ENCODE assay signal across 10 mouse cellular contexts in the genomic region with DNA sequence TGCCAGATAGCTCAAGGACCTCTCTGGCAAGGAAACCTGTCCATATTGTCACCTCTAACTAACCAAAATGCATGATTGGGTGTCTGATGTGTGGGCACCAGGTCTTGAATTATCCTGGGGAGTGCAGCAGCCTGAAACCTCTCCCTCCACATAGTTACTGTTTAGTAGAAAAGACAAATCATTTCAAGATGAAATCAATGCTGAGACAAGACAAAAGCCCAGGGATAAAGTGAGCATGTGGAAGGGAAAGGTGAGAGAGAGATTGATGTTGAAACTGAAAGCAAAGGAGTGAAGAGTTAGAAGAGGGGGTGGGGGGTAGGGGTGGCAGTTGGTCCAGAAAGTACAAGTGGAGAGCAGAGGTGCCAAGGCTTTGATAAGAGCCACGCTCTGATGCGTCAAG. TPM values are rescaled to one million over a fixed set of nuclear protein-coding genes. Genes with fewer than 3 reads are reported as not detected.
DNase-seq lines count a peak whose midpoint lies in the region; ATAC-seq lines count a peak whose summit lies in the region.
"Had no signal": no experiment of that assay in that cellular context is flagged by ENCODE, and none has a peak within 500 bp of the region (broad histone marks: within the 10 kb centered on the region; RNA-seq: fewer than 3 reads in every experiment).

No protein-coding gene starts in this region.

- peaks cover 20% of the 10 kb centered on the region for H3K27me3 ChIP-seq in forebrain, embryonic 10.5 days (ENCODE audit: poor library complexity, severe bottlenecking)
- no peaks in the 10 kb centered on the region for H3K27me3 ChIP-seq in forebrain, embryonic 13.5 days
- no peaks in the 10 kb centered on the region for H3K27me3 ChIP-seq in liver, embryonic 11.5 days (replicated peaks; ENCODE audit: control insufficient read depth, insufficient read depth, low read length)
- no peaks in the 10 kb centered on the region; the same call in 1 of the 2 replicates for H3K27me3 ChIP-seq in limb, embryonic 13.5 days
- H3K27me3 ChIP-seq in neural tube, embryonic 15.5 days (replicated peaks): no peaks in the 10 kb centered on the region

- peaks cover 37% of the 10 kb centered on the region for H3K4me1 ChIP-seq in forebrain, embryonic 10.5 days
- H3K4me1 ChIP-seq in forebrain, embryonic 13.5 days: peaks cover 38% of the 10 kb centered on the region
- H3K4me1 ChIP-seq in liver, embryonic 11.5 days (replicated peaks; ENCODE audit: control insufficient read depth, insufficient read depth, low read length): peaks cover 25% of the 10 kb centered on the region
- H3K4me1 ChIP-seq in limb, embryonic 13.5 days: peaks cover 30% of the 10 kb centered on the region
- H3K4me1 ChIP-seq in neural tube, embryonic 15.5 days: peaks cover 27% of the 10 kb centered on the region

- H3K4me2 ChIP-seq in forebrain, embryonic 13.5 days: no peak overlapping the region
- H3K4me2 ChIP-seq in liver, embryonic 11.5 days: peak overlapping the region; percentile 73
- H3K4me2 ChIP-seq in limb, embryonic 13.5 days (replicated peaks): peak overlapping the region; percentile 70
- peak overlapping the region; percentile 88 for H3K4me2 ChIP-seq in neural tube, embryonic 15.5 days

- H3K27ac ChIP-seq in forebrain, embryonic 10.5 days: no peak overlapping the region
- H3K27ac ChIP-seq in forebrain, embryonic 13.5 days: no peak overlapping the region
- no peak overlapping the region for H3K27ac ChIP-seq in liver, embryonic 11.5 days (ENCODE audit: low read depth, low read length)
- no peak overlapping the region for H3K27ac ChIP-seq in limb, embryonic 13.5 days
- H3K27ac ChIP-seq in neural tube, embryonic 15.5 days (replicated peaks): peak overlapping the region; percentile 89; the same call in 1 of the 2 replicates

- 63% methylated on average over 2 of the region's 2 CpGs for WGBS in forebrain, embryonic 10.5 days
- WGBS in forebrain, embryonic 13.5 days: 92% methylated on average over 2 of the region's 2 CpGs
- WGBS in liver, embryonic 11.5 days: 62% methylated on average over 2 of the region's 2 CpGs
- WGBS in limb, embryonic 13.5 days: 92% methylated on average over 2 of the region's 2 CpGs
- 82% methylated on average over 2 of the region's 2 CpGs for WGBS in neural tube, embryonic 15.5 days

- DNase-seq in forebrain, embryonic 10.5 days (ENCODE audit: extremely low spot score, low spot score): no peak
- DNase-seq in liver, embryonic 11.5 days (ENCODE audit: low spot score): peak; percentile 18
- DNase-seq in liver: no peak
- DNase-seq in left cerebral cortex, adult 9 months (ENCODE audit: low spot score in 2 of 2): no peak
- DNase-seq: cerebellum, postnatal 25 days; thymus, adult 18-20 months had no signal

- H3K36me3 ChIP-seq in forebrain, embryonic 10.5 days (replicated peaks): 0 out of 2 replicates have a peak, but pooled peaks cover 6% of the 10 kb centered on the region
- no peaks in the 10 kb centered on the region for H3K36me3 ChIP-seq in forebrain, embryonic 13.5 days (ENCODE audit: poor library complexity, severe bottlenecking)
- no peaks in the 10 kb centered on the region for H3K36me3 ChIP-seq in liver, embryonic 11.5 days (ENCODE audit: control insufficient read depth, insufficient read depth, low read length)
- no peaks in the 10 kb centered on the region for H3K36me3 ChIP-seq in limb, embryonic 13.5 days
- no peaks in the 10 kb centered on the region for H3K36me3 ChIP-seq in neural tube, embryonic 15.5 days

- no peak overlapping the region for H3K9ac ChIP-seq in forebrain, embryonic 13.5 days
- H3K9ac ChIP-seq in liver, embryonic 11.5 days (ENCODE audit: low read depth, low read length): no peak overlapping the region
- no peak overlapping the region for H3K9ac ChIP-seq in limb, embryonic 13.5 days
- H3K9ac ChIP-seq in neural tube, embryonic 15.5 days (replicated peaks): 0 out of 2 replicates have a peak overlapping the region, but pooled peaks have one; percentile 67

- H3K9me3 ChIP-seq in forebrain, embryonic 10.5 days: no peaks in the 10 kb centered on the region
- H3K9me3 ChIP-seq in forebrain, embryonic 13.5 days (replicated peaks): no peaks in the 10 kb centered on the region
- no peaks in the 10 kb centered on the region for H3K9me3 ChIP-seq in liver, embryonic 11.5 days (ENCODE audit: control insufficient read depth, low read length)
- no peaks in the 10 kb centered on the region for H3K9me3 ChIP-seq in limb, embryonic 13.5 days
- no peaks in the 10 kb centered on the region for H3K9me3 ChIP-seq in neural tube, embryonic 15.5 days (replicated peaks)

- ATAC-seq in forebrain, embryonic 13.5 days: no peak
- ATAC-seq in liver, embryonic 11.5 days (replicated peaks; ENCODE audit: low FRiP score): no peak
- no peak for ATAC-seq in limb, embryonic 13.5 days (ENCODE audit: low FRiP score, low read depth)
- ATAC-seq in neural tube, embryonic 15.5 days (ENCODE audit: low FRiP score): no peak
- ATAC-seq in inflammation-experienced regulatory T-cells, adult 6 months: no peak

- peak overlapping the region; percentile 88; the same call in 1 of the 2 replicates for H3K4me3 ChIP-seq in forebrain, embryonic 10.5 days
- no peak overlapping the region for H3K4me3 ChIP-seq in forebrain, embryonic 13.5 days
- H3K4me3 ChIP-seq in liver, embryonic 11.5 days (ENCODE audit: low read depth, low read length): no peak overlapping the region
- H3K4me3 ChIP-seq in limb, embryonic 13.5 days: no peak overlapping the region
- 0 out of 2 replicates have a peak overlapping the region, but pooled peaks have one; percentile 73 for H3K4me3 ChIP-seq in neural tube, embryonic 15.5 days (replicated peaks)

RNA-seq across cellular contexts. Expression of gene Tspan14, which starts 1.4 kb away (rescaled TPM):
- polyA plus RNA-seq in forebrain, embryonic 10.5 days (2016; fragmentation: Nextera tagmentation; extraction: Ambion mirVana): 89.3 and 93.9 TPM in 2 replicates
- polyA plus RNA-seq in forebrain, embryonic 13.5 days (2015; fragmentation: Nextera tagmentation; extraction: Ambion mirVana): 84.1 and 88.2 TPM in 2 replicates
- polyA plus RNA-seq in liver, embryonic 11.5 days (2014; fragmentation: Nextera tagmentation; extraction: Ambion mirVana): 65.3 and 68.1 TPM in 2 replicates
- polyA plus RNA-seq in limb, embryonic 13.5 days (2015; fragmentation: Nextera tagmentation; extraction: Ambion mirVana): 68.4 and 68.7 TPM in 2 replicates
- 45.5 and 53.0 TPM in 2 replicates for polyA plus RNA-seq in neural tube, embryonic 15.5 days (2015; fragmentation: Nextera tagmentation; extraction: Ambion mirVana)
- 10 to 100 TPM; 52.1 to 82.3 (median 65.1) TPM for polyA plus RNA-seq in inflammation-experienced regulatory T-cells, adult 6 months (2017; shearing (Covaris generic))

RNA-seq across cellular contexts. Expression of gene Fam213a, which starts 45.5 kb away (rescaled TPM):
- polyA plus RNA-seq in forebrain, embryonic 10.5 days (2016; fragmentation: Nextera tagmentation; extraction: Ambion mirVana): 49.4 and 50.5 TPM in 2 replicates
- polyA plus RNA-seq in forebrain, embryonic 13.5 days (2015; fragmentation: Nextera tagmentation; extraction: Ambion mirVana): 49.7 and 57.8 TPM in 2 replicates
- polyA plus RNA-seq in liver, embryonic 11.5 days (2014; fragmentation: Nextera tagmentation; extraction: Ambion mirVana): 78.2 and 84.8 TPM in 2 replicates
- 39.3 and 41.6 TPM in 2 replicates for polyA plus RNA-seq in limb, embryonic 13.5 days (2015; fragmentation: Nextera tagmentation; extraction: Ambion mirVana)
- 93.2 and 96.7 TPM in 2 replicates for polyA plus RNA-seq in neural tube, embryonic 15.5 days (2015; fragmentation: Nextera tagmentation; extraction: Ambion mirVana)
- 1 to 10 TPM; 8.0 to 9.7 (median 8.3) TPM for polyA plus RNA-seq in inflammation-experienced regulatory T-cells, adult 6 months (2017; shearing (Covaris generic))

Comparison
In these comparisons a context has a peak if more than half of its experiments do, and no peak if none do; other contexts are left out.
1. H3K4me3 ChIP-seq: peak in forebrain, embryonic 10.5 days (single experiment) and neural tube, embryonic 15.5 days (single experiment); none in forebrain, embryonic 13.5 days (single experiment), liver, embryonic 11.5 days (single experiment) and limb, embryonic 13.5 days (single experiment).